Mouse (Mus musculus) CH12.LX (cell line): ENCODE data around the gene Tmem132d. TPM values are rescaled to one million over a fixed set of nuclear protein-coding genes. Genes with fewer than 3 reads are reported as not detected.

Source experiments
- DNase-seq: peaks from one replicate; pipeline ENCODE4 v3.0.0-alpha.2; 2013; ENCODE audit errors: extremely low read depth
- H3K27ac ChIP-seq: 2 replicates; pipeline ENCODE4 v1.5.1; 2012; ENCODE audit warnings: low read depth, mild to moderate bottlenecking, control low read depth, moderate library complexity; ENCODE audit not compliant: insufficient read depth
- H3K27me3 ChIP-seq: replicated peaks from 2 replicates; pipeline ENCODE3; 2012; ENCODE audit warnings: inconsistent platforms
- H3K36me3 ChIP-seq, 2 experiments: replicated peaks in 1 of 2; 2 replicates each; pipeline versions ENCODE3 to v1.6.1; 2012; ENCODE audit warnings: inconsistent platforms in 1 of 2, low read length in 1 of 2, mild to moderate bottlenecking in 1 of 2, mixed read lengths in 1 of 2, moderate library complexity in 1 of 2; ENCODE audit not compliant: control insufficient read depth in 1 of 2, insufficient read depth in 1 of 2
- H3K4me1 ChIP-seq, 2 experiments: 2 replicates each; pipeline ENCODE4 v1.6.1; 2012; ENCODE audit warnings: inconsistent platforms in 1 of 2, moderate library complexity in 1 of 2; ENCODE audit not compliant: insufficient read depth in 2 of 2, control insufficient read depth in 1 of 2
- H3K4me2 ChIP-seq: 2 replicates; pipeline ENCODE4 v1.6.1; 2012; ENCODE audit warnings: low read depth, mild to moderate bottlenecking, control low read depth; ENCODE audit not compliant: poor library complexity, insufficient read depth, severe bottlenecking
- H3K4me3 ChIP-seq, 3 experiments: fragments of 150-350 bp in 1 of 3; sonication (generic) in 1 of 3; replicated peaks in 1 of 3; 2 replicates each; pipeline versions ENCODE3 to v1.5.1; 2011 to 2012; ENCODE audit warnings: low read depth in 2 of 3, low read length in 2 of 3, mild to moderate bottlenecking in 2 of 3, moderate library complexity in 2 of 3, control low read depth in 1 of 3, improper control_type of control experiment in 1 of 3, inconsistent platforms in 1 of 3, mixed read lengths in 1 of 3; ENCODE audit not compliant: poor library complexity in 1 of 3
- H3K79me2 ChIP-seq: replicated peaks from 2 replicates; pipeline ENCODE4 v1.6.1; 2012; ENCODE audit warnings: mild to moderate bottlenecking, moderate library complexity; ENCODE audit not compliant: control insufficient read depth, poor library complexity, insufficient read depth, severe bottlenecking; ENCODE audit errors: extremely low read depth
- H3K9ac ChIP-seq: 2 replicates; pipeline ENCODE4 v1.6.1; 2012; ENCODE audit warnings: low read depth, mild to moderate bottlenecking, control low read depth, moderate library complexity; ENCODE audit not compliant: insufficient read depth
- H3K9me3 ChIP-seq: replicated peaks from 2 replicates; pipeline ENCODE3; 2012; ENCODE audit warnings: low read length, inconsistent platforms, mixed read lengths
- E2F4 ChIP-seq: IDR thresholded peaks from 2 replicates; pipeline ENCODE4 v1.6.1; 2011; ENCODE audit warnings: low read depth, low read length, improper control_type of control experiment; ENCODE audit not compliant: insufficient replicate concordance
- ELF1 ChIP-seq: IDR thresholded peaks from 2 replicates; pipeline ENCODE4 v1.6.1; 2014; ENCODE audit warnings: low read depth, mild to moderate bottlenecking, inconsistent platforms, low read length, improper control_type of control experiment
- ETS1 ChIP-seq: conservative IDR thresholded peaks from 2 replicates; pipeline ENCODE4 v1.6.1; 2012; ENCODE audit warnings: low read depth, mild to moderate bottlenecking, inconsistent platforms, low read length, improper control_type of control experiment, moderate library complexity
- HCFC1 ChIP-seq: IDR thresholded peaks from 2 replicates; pipeline ENCODE4 v1.6.1; 2012; ENCODE audit warnings: low read depth, mild to moderate bottlenecking, inconsistent platforms, low read length, improper control_type of control experiment
- JUND ChIP-seq: conservative IDR thresholded peaks from 2 replicates; pipeline ENCODE4 v1.6.1; 2011; ENCODE audit warnings: low read depth, low read length, improper control_type of control experiment
- MAX ChIP-seq: IDR thresholded peaks from 2 replicates; pipeline ENCODE4 v1.6.1; 2011; ENCODE audit warnings: low read length, improper control_type of control experiment
- MAZ ChIP-seq: IDR thresholded peaks from 2 replicates; pipeline ENCODE4 v1.6.1; 2012; ENCODE audit warnings: low read depth, mild to moderate bottlenecking, inconsistent platforms, low read length, improper control_type of control experiment, moderate library complexity
- MYC ChIP-seq: IDR thresholded peaks from 2 replicates; pipeline ENCODE4 v1.6.1; 2011; ENCODE audit warnings: low read depth, mild to moderate bottlenecking, improper control_type of control experiment, low read length
- NELFE ChIP-seq: IDR thresholded peaks from 2 replicates; pipeline ENCODE4 v1.6.1; 2011; ENCODE audit warnings: low read depth, low read length, improper control_type of control experiment
- RAD21 ChIP-seq: IDR thresholded peaks from 2 replicates; pipeline ENCODE4 v1.6.1; 2011; ENCODE audit warnings: low read depth, mild to moderate bottlenecking, low read length, improper control_type of control experiment, moderate library complexity
- USF2 ChIP-seq: conservative IDR thresholded peaks from 2 replicates; pipeline ENCODE4 v1.6.1; 2011; ENCODE audit warnings: low read depth, low read length, improper control_type of control experiment
- ZC3H11A ChIP-seq: IDR thresholded peaks from 2 replicates; pipeline ENCODE4 v1.6.1; 2012; ENCODE audit warnings: low read depth, mild to moderate bottlenecking, inconsistent platforms, low read length, improper control_type of control experiment
- dilution Hi-C: fragments of 300-500 bp; cut with MboI; formaldehyde crosslinking; loops from 2 replicates; pipeline ENCODE4 v1.14.3; 2020; ENCODE audit warnings: low sequenced_read_pairs; ENCODE audit not compliant: extremely low pct_unique_long_range_greater_than_20kb, extremely low pct_ligation_motif_present
- in situ Hi-C: fragments of 300-500 bp; cut with MboI; formaldehyde crosslinking; loops from 3 replicates; pipeline ENCODE4 v1.14.3; 2019; ENCODE audit warnings: low sequenced_read_pairs, low pct_ligation_motif_present, low pct_unique_long_range_greater_than_20kb, mixed read lengths
- polyA plus RNA-seq: library from polyadenylated mRNA; unstranded; fragments of >175 nt; gene quantifications from 2 replicates; pipeline ENCODE4 v1.2.1, GENCODE M21; 2012; ENCODE audit warnings: low read depth; ENCODE audit not compliant: insufficient read length
- total RNA-seq, 2 experiments: library from RNA; depleted of rRNA; stranded (reverse); fragments of 300-350 nt in 1 of 2; fragments of >200 nt in 1 of 2; gene quantifications; 2 replicates each; pipeline ENCODE4 v1.2.3; 2012 to 2014

Gene Tmem132d
- total and polyA plus RNA-seq, 3 experiments, result not detected

DNA sequence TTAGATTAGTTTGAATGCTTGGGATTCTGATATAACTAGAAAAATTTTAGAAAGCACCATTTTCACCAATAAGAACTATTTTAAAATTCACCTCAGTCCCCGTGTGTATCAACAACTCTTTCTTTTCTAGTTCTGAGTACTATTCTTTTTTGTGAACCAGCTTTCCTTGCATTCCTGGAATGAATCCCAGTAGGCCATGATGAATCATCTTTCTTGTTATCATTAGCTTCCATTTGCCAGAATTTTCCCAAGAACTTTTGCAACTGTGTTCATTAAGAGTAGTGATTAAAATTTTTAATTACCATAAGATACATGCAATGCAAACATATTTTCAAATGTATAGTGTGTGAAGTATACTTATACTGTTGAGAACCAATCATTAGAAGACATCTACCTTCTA lies 537.7 kb downstream of the Tmem132d start:
- in situ Hi-C loops, result no loop called here
- H3K27ac ChIP-seq, result no peak overlapping the region

DNA sequence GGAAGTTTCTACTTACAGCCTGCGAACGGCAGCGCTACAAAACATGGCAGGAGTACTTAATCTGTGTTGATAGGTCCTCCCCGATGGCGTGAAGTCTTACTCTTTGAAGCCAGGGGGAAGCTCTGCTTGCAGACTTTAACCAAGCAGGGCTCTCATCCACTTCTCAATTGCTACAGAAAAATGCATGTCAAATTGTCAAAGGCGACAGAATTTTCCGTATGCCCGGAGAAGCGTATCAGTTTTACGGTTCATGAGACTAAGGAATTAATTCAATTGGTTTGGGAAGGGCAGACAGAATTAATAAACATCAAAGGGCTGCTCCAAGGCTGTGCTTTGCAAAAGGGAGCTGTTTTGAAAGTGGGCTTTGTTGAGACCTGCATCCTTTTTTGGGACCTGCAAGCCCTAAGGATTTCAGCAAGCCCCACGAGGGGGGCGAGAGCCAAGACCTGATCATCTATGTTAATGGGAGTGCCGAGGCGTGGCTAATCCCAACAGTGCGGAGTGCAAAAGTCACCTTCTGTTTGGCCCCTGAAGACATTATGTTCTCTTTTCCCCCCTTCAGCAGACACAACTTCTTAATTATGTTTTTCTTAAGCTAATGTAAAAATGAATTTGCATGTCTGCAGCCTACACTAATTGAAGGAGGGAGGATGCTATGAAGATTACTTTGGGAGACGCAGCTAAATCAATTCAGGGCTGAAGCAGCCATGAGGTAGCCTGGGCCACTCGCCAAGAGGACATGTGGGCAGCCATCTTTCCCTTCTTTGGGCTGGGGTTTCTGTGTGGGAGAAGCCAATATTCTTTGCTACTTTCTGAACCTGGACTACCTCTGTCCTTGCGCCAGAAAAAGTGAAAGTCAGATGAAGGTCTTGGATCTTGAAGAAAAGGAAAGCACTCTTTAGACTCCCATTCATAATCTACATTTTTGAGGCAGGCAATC lies 547.0 kb downstream of the Tmem132d start:
- no peak overlapping the region for H3K9ac ChIP-seq
- no peaks in the 10 kb centered on the region for H3K4me1 ChIP-seq
- H3K4me3 ChIP-seq, result no peak overlapping the region
- in situ Hi-C loops, result no loop called here
- H3K9me3 ChIP-seq, result peaks cover 67% of the 10 kb centered on the region
- no peak overlapping the region for H3K4me2 ChIP-seq
- no peak for TF ChIP-seq NELFE
- no peak for TF ChIP-seq MYC
- no peak for TF ChIP-seq MAZ
- TF ChIP-seq MAX, result no peak
- no peak for TF ChIP-seq ZC3H11A
- TF ChIP-seq E2F4, result no peak
- no peak for TF ChIP-seq ELF1
- no peaks in the 10 kb centered on the region for H3K36me3 ChIP-seq
- no peak overlapping the region for H3K27ac ChIP-seq
- dilution Hi-C loops, result no loop called here
- H3K79me2 ChIP-seq, result no peaks in the 10 kb centered on the region
- no peaks in the 10 kb centered on the region for H3K27me3 ChIP-seq
- no peak for DNase-seq

More for the DNA sequence above, 537.7 kb downstream of the Tmem132d start:
- Histone ChIP-seq H3K4me2 (no peak overlapping the region), H3K36me3 (no peaks in the 10 kb centered on the region), H3K27me3 (no peaks in the 10 kb centered on the region), H3K4me3 (no peak overlapping the region), H3K9me3 (peaks cover 61% of the 10 kb centered on the region), H3K79me2 (no peaks in the 10 kb centered on the region), H3K4me1 (no peaks in the 10 kb centered on the region), H3K9ac (no peak overlapping the region)
- dilution Hi-C loops, result no loop called here
- TF ChIP-seq NELFE (no peak), ETS1 (no peak), MAZ (no peak), MAX (no peak), JUND (no peak), HCFC1 (no peak), USF2 (no peak), E2F4 (no peak), RAD21 (no peak), ELF1 (no peak)
- no peak for DNase-seq
